Mouse (Mus musculus) layer of hippocampus, postnatal 25 days (tissue): ENCODE measurements around the gene Fyn. TPM values are rescaled to one million over a fixed set of nuclear protein-coding genes. Genes with fewer than 3 reads are reported as not detected.

ENCODE experiments used
- DNase-seq, 2 experiments: peaks; one replicate each; pipeline ENCODE4 v3.0.0; 2022; ENCODE audit warnings: mixed read lengths in 2 of 2, low spot score in 1 of 2; ENCODE audit errors: extremely low spot score in 1 of 2
- total RNA-seq, 2 experiments: library from RNA; stranded (reverse); gene quantifications; 2 replicates each; pipeline ENCODE4 v1.2.3; 2021

Gene Fyn
- total RNA-seq, 2 experiments from 2014 or later = 166 to 174 TPM

DNA sequence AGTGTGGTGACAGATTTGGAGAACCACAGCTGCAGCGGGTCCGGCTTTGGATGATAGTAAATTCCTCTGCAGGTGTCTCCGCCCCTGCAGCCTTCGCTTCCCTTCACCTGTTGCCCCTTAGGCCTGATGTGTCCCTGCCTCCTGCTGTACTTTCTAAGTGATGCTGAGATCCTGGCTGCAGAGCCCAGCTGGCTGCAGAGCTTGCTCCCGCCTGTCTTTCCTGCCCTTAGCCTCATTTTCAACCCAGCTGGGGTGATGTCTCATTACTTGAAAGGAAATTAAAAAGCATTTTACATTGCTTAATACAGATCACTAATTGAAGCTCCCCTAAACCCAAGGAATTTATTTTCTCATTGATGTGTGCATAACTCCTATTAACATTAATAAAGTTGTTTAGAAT lies 70.2 kb downstream of the Fyn start:
- DNase-seq = no peak

- no peak for DNase-seq
Measured at GRCm38 (mm10) chr10:39440506-39440905, 71.9 kb downstream of the Fyn start.

DNA sequence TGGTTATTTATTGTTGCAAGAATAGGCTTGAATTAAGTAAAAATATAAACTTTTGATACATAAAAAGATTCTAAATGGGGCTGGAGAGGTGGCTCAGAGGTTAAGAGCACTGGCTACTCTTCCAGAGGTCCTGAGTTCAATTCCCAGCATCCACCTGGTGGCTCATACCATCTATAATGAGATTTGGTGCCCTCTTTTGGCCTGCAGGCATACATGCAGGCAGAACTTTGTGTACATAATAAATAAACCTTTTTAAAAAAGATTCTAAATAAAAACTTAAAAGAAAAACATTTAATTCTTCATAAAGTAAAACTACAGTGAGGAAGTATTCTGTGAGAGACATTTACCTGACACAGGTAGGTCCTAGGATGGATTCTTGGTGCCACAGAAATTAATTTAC lies 73.0 kb downstream of the Fyn start:
- no peak for DNase-seq

- no peak for DNase-seq
Measured at GRCm38 (mm10) chr10:39443122-39443521, 74.5 kb downstream of the Fyn start.

DNA sequence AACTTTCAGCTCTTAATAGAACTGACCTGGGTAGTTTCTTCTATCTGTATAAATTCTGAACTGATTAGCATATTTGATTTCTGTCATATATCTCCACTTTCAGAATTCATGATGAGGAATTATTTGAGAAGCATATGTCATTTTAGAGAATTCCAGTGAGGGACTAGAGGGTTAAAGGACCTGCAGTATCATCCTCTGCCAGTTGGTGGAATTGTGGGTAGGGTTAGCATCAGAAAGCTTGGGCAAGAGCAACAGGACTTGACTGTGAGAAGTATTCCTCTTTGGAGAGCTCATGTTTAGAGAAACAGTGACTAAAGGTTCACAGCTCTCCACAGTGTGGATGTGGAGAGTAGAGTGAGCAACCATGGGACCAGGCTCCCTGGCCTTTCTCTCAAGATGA lies 75.3 kb downstream of the Fyn start:
- no peak for DNase-seq

- DNase-seq = no peak
Measured at GRCm38 (mm10) chr10:39445870-39446269, 77.2 kb downstream of the Fyn start.

GRCm38 (mm10) chr10:39446706-39447105 lies 78.1 kb downstream of the Fyn start:
- no peak for DNase-seq

GRCm38 (mm10) chr10:39449179-39449578 lies 80.5 kb downstream of the Fyn start:
- DNase-seq = no peak

DNA sequence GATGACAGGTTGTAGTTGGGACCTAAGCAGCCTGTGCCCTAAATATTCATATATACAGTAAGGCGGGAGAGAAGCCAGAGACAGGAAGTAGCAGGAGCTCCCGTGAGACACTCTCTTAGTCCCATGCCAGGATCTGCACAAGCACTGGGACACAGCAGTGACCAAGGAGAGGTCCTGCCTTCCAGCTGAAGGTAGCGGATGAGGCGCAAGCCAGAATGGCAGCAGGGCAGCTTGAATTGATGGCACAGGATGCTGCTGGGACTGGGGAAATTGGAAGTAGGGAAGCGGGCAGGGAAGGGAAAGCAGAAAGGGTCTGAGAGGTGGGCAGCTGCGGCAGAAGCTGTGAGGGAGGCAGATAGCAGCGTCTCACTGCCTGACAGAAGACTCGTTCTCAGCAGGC lies 81.7 kb downstream of the Fyn start:
- DNase-seq = no peak

GRCm38 (mm10) chr10:39451065-39451464 lies 82.4 kb downstream of the Fyn start:
- DNase-seq = no peak

DNA sequence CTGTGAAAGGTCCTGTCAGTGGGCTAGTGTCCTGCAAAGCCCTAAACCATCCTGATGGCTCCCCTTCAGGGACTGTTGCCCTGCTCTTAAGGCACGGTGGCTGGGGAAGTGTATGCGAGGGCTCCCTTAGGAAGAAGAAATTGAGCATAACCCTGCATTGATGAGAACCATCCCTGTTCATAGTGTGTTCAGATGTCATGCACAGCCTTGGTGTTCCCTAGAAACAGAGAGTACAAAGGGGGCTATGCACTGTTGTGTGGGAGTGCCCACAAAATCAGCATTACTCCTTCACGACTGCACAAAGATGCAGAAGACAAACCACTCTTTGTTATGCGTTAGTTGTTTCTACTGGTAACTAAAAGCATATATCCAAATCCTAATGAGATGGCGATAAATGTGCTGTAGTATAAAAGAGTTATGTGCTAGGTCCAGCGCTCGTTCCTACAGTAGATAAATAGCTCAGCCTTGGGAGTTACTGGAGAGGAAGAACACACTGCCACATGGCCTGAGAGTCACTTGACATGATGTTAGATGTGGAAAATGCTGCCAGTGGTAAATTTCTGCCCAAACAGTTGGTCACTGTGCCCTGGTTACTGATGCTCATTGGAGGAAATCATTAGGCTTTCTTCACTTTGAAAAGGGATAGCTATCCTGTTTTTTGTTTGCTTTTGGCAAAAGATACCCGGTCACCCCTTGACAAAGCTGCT lies 83.4 kb downstream of the Fyn start:
- DNase-seq = no peak

DNA sequence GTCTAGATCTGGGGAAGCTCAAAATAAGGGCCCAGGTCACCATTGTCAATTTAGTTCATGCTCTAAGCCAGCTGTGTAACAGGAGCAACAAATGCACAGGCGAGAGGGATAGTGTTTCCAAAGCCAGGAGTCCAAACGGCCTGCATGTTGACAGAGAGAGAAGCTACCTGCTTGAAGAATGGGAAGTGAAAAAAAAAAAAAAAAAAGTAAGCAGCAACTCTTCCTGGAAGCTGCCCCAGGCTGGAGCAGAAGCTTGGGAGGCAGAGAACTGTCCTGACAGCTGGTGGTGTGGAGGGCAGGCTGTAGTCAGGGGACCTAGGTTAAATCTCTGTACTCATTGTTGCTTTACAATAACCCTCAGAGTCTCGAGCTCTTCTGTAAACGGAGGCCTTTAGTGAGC lies 86.7 kb downstream of the Fyn start:
- no peak for DNase-seq

DNA sequence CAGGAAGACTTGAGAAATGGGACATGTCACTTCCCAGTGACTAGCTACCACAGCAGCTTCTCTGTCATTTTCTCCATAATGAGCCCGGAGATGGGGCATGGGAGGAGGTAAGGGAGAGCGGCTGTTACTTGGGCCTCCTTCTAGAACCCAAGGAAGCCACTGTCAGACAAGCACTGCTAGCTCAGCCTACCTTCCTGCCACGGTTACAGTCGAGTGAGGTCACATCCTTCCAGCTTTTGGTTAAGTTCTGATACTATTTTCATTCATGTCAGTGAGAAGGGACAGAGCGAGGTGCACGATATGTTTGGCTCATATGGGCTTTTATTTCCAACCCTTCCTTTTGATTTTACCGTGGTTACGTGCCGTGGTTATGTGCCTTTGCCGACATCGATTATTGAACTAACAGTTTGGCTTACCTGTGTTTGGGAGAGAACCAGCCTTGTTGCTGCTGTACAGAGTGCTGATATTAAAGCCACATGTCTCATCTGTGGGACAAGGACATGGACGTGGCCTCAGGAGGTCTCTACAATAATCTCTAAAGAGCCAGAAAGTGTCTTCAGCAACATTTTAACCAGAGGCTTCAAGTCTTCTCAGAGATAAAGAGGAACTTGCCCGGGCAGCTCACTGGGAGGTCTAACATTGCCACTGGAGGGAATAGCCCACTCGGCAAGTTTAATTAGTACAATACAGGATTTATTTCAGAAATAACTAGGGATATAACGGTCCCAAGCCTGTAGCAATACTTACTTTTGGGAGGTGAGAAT lies 87.4 kb downstream of the Fyn start:
- no peak for DNase-seq

GRCm38 (mm10) chr10:39456776-39457175 lies 88.1 kb downstream of the Fyn start:
- no peak for DNase-seq

GRCm38 (mm10) chr10:39457281-39457680 lies 88.6 kb downstream of the Fyn start:
- DNase-seq = no peak

GRCm38 (mm10) chr10:39458766-39459699 lies 90.4 kb downstream of the Fyn start:
- no peak for DNase-seq

- no peak for DNase-seq
Measured at GRCm38 (mm10) chr10:39460621-39461020, 92.0 kb downstream of the Fyn start.

DNA sequence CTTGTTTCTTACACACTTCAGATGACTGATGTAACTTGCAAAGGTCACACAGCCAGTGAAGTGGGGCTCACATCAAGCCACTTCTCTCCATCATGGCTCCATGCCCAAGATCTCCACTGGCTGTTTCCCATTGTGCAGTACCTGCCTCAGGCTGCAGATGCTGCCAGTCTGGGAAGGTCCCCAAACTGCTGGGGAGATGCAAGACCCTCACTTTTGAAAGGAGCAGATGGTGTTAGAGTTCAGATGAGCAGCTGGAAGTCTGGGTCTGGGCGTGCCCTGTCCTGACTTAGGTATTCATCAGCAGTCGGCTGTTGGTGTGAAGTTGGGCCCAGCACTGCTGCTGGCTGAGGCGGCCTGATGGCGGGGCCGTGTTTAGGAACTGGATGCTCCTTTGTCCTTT lies 93.3 kb downstream of the Fyn start:
- DNase-seq = no peak

- DNase-seq = no peak
Measured at GRCm38 (mm10) chr10:39462711-39463110, 94.1 kb downstream of the Fyn start.

GRCm38 (mm10) chr10:39464383-39464782 lies 95.7 kb downstream of the Fyn start:
- DNase-seq = no peak

GRCm38 (mm10) chr10:39467317-39467716 lies 98.7 kb downstream of the Fyn start:
- no peak for DNase-seq
